Mouse (Mus musculus) heart, adult 10 weeks (tissue): ENCODE measurements around the gene Olfr153. TPM values are rescaled to one million over a fixed set of nuclear protein-coding genes. Genes with fewer than 3 reads are reported as not detected.

Source experiments
- polyA plus RNA-seq: library from polyadenylated mRNA; stranded (reverse); fragments of 350-450 nt; fragmentation: Illumina TruSeq; extraction: RNeasy Lipid Tissue Mini Kit (QIAGEN cat#74804); gene quantifications from one replicate; pipeline ENCODE4 v1.2.3, GENCODE M21; 2014; ENCODE audit warnings: low read depth, low replicate concordance

Olfr153 gene
- polyA plus RNA-seq = not detected

DNA sequence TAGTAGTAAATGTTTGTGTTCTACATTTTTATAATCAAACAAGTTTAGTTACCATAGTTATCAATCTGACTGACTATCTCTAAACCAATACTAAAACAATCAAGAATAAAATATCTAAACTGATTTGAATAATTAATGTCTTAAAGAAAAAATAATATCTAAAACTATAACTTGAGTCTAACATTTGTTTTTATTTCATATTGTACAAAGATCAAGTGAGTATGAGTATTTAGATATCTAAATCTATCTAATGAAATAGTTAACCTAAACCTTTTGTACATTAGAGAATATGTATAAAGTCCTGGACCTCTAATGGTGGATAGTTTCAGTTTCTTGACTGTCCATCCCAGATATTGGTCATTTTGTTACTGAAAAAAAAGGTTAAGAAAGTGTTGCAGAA is at the start of gene Olfr153:
Gene Olfr153 (plus strand): TSS at position 301 of the 400 bp plus-strand sequence.

DNA sequence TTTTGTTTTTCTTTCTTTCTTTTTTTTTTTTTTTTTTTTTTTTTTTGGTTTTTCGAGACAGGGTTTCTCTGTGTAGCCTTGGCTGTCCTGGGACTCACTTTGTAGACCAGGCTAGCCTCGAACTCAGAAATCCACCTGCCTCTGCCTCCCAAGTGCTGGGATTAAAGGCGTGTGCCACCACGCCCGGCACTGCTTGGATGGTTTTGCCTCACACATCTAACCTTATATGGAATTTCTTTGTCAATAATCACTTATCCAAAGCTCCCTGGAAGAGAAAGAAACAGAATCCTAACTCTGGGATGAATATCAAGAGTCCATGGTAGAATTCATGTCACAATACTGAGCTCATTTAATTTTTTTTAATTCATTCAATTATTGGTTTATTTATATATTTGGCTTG is 34.6 kb upstream of the Olfr153 start, which contains the start of gene Pramel7:
Gene Pramel7 (minus strand): TSS at position 101 of the 400 bp plus-strand sequence.

DNA sequence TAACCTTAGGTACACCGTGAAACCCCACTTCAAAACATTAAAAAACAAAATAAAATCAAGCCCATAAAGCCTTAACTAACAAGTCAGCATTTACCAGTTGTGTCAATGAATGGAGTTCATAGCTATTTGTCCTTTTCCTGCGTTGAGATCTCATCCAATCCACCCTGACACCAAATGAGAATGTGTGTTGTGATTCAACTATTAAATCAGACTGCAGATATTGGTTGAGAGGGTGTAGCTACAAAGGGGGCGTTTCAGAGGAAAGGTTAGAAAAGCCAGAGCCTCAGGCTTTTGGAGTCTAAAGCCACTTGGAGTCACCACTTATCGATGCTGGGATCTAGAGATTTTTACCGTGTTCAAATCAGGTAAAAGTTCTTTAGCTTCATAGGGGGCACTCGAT is 25.3 kb upstream of the Olfr153 start, which contains the start of gene Pramel6:
Gene Pramel6 (plus strand): TSS at position 301 of the 400 bp plus-strand sequence.

DNA sequence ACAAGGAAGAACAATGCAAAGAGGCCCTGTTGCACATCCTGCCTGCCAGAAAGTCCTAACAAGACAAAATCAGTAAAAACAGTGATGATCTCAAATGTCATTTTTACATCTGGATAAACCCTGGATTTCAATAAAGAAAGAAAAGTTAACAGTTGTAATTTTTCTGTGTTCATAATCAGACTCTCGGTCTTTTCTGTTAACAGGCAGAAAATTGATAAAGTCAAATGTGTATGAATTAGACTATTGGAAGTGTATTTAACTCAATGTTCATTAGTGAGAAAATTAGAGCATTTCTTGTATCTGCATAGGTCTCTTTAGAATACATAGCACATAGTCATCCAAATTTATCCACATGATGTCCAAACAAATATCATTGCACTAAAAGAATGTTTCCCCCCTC is 13.8 kb downstream of the Olfr153 start, which contains the start of gene Olfr1128:
Gene Olfr1128 (minus strand): TSS at position 101 of the 400 bp plus-strand sequence.

DNA sequence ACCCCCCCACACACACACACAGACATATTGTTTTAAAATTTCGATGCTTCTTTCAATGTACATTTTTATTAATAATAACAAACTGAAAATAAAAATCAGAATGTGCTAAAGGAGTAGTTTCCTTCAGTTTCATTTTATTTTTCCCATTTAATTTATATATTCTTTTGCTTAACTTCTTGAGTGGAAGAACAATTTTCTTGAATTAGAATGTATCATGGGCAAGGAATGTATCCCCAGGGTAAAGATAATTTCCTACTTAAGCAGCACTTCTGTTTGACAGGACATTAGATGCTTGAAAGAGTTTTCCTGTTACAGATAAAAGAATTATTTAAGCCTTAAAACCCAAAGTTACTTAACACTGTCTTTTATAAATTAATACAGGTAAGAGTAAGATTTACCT is 42.0 kb downstream of the Olfr153 start, which contains the start of gene Olfr1129:
Gene Olfr1129 (plus strand): TSS at position 301 of the 400 bp plus-strand sequence.

Other genes starting within 250 kb of the Olfr153 start
- gene Olfr1118, start 224.2 kb upstream of the Olfr153 start, polyA plus RNA-seq = not detected
- gene Olfr1120, start 177.0 kb upstream of the Olfr153 start, polyA plus RNA-seq = not detected
- gene Olfr1121, start 161.9 kb upstream of the Olfr153 start, polyA plus RNA-seq = not detected
- not detected for gene Olfr1122, start 145.9 kb upstream of the Olfr153 start, polyA plus RNA-seq
- gene Olfr1123, start 115.2 kb upstream of the Olfr153 start, polyA plus RNA-seq = not detected
- not detected for gene Olfr1124, start 101.5 kb upstream of the Olfr153 start, polyA plus RNA-seq
- gene Olfr1126, start 77.8 kb upstream of the Olfr153 start, polyA plus RNA-seq = not detected
- not detected for gene Pramel7, start 34.7 kb upstream of the Olfr153 start, polyA plus RNA-seq
- not detected for gene Pramel6, start 25.2 kb upstream of the Olfr153 start, polyA plus RNA-seq
- gene Olfr1128, start 13.7 kb downstream of the Olfr153 start, polyA plus RNA-seq = not detected
- not detected for gene Olfr1129, start 42.1 kb downstream of the Olfr153 start, polyA plus RNA-seq
- not detected for gene Olfr1130, start 74.4 kb downstream of the Olfr153 start, polyA plus RNA-seq
- gene Olfr1131, start 95.3 kb downstream of the Olfr153 start, polyA plus RNA-seq = not detected
- gene Olfr1132, start 105.7 kb downstream of the Olfr153 start, polyA plus RNA-seq = not detected
- not detected for gene Olfr1133, start 115.6 kb downstream of the Olfr153 start, polyA plus RNA-seq
- not detected for gene Olfr1134, start 126.7 kb downstream of the Olfr153 start, polyA plus RNA-seq
- gene Olfr1135, start 141.9 kb downstream of the Olfr153 start, polyA plus RNA-seq = not detected
- not detected for gene Olfr1136, start 162.2 kb downstream of the Olfr153 start, polyA plus RNA-seq
- gene Olfr1137, start 181.4 kb downstream of the Olfr153 start, polyA plus RNA-seq = not detected
- not detected for gene Olfr1138, start 208.2 kb downstream of the Olfr153 start, polyA plus RNA-seq
- gene Olfr1140, start 212.0 kb downstream of the Olfr153 start, polyA plus RNA-seq = not detected
- gene Olfr1141, start 222.2 kb downstream of the Olfr153 start, polyA plus RNA-seq = not detected
- not detected for gene Olfr152, start 247.7 kb downstream of the Olfr153 start, polyA plus RNA-seq